ENCODE assay signal across 10 mouse cellular contexts in genomic region chr9:35156002-35156710, GRCm38 (mm10). TPM values are rescaled to one million over a fixed set of nuclear protein-coding genes. Genes with fewer than 3 reads are reported as not detected.
DNase-seq lines count a peak whose midpoint lies in the region; ATAC-seq lines count a peak whose summit lies in the region.
"Had no signal": no experiment of that assay in that cellular context is flagged by ENCODE, and none has a peak within 500 bp of the region (broad histone marks: within the 10 kb centered on the region; RNA-seq: fewer than 3 reads in every experiment).

No protein-coding gene starts in this region.

- H3K27me3 ChIP-seq in heart, embryonic 12.5 days (replicated peaks), result no peaks in the 10 kb centered on the region
- H3K27me3 ChIP-seq in stomach, embryonic 16.5 days (ENCODE audit: control insufficient read depth, insufficient read depth, low read length), result no peaks in the 10 kb centered on the region
- no peaks in the 10 kb centered on the region for H3K27me3 ChIP-seq in hindbrain, embryonic 11.5 days (ENCODE audit: control insufficient read depth, insufficient read depth, low read length)
- H3K27me3 ChIP-seq: midbrain, embryonic 13.5 days had no signal

- peaks cover 14% of the 10 kb centered on the region; the same call in 1 of the 2 replicates for H3K4me1 ChIP-seq in heart, embryonic 12.5 days (replicated peaks)
- H3K4me1 ChIP-seq in stomach, embryonic 16.5 days (ENCODE audit: control insufficient read depth, insufficient read depth, low read length), result peaks cover 7% of the 10 kb centered on the region; the same call in 1 of the 2 replicates
- H3K4me1 ChIP-seq in hindbrain, embryonic 11.5 days (replicated peaks; ENCODE audit: control insufficient read depth, insufficient read depth, low read length), result no peaks in the 10 kb centered on the region
- H3K4me1 ChIP-seq: midbrain, embryonic 13.5 days had no signal

- intact Hi-C loops in heart, postnatal 14 days (cut with DNase I), result no loop called here

- no peaks in the 10 kb centered on the region for H3K36me3 ChIP-seq in heart, embryonic 12.5 days
- H3K36me3 ChIP-seq in stomach, embryonic 16.5 days (ENCODE audit: control insufficient read depth, insufficient read depth, low read length), result no peaks in the 10 kb centered on the region
- H3K36me3 ChIP-seq in hindbrain, embryonic 11.5 days (ENCODE audit: control insufficient read depth, insufficient read depth, low read length), result no peaks in the 10 kb centered on the region
- H3K36me3 ChIP-seq: midbrain, embryonic 13.5 days had no signal

- H3K9ac ChIP-seq in heart, embryonic 12.5 days, result no peak overlapping the region
- H3K9ac ChIP-seq in stomach, embryonic 16.5 days (ENCODE audit: low read length), result no peak overlapping the region; the same call in 1 of the 2 replicates
- no peak overlapping the region for H3K9ac ChIP-seq in hindbrain, embryonic 11.5 days (ENCODE audit: low read depth, low read length)
- H3K9ac ChIP-seq: midbrain, embryonic 13.5 days had no signal

- H3K9me3 ChIP-seq in heart, embryonic 12.5 days (replicated peaks), result no peaks in the 10 kb centered on the region
- no peaks in the 10 kb centered on the region for H3K9me3 ChIP-seq in stomach, embryonic 16.5 days (replicated peaks; ENCODE audit: control insufficient read depth, low read length)
- H3K9me3 ChIP-seq in hindbrain, embryonic 11.5 days (ENCODE audit: control insufficient read depth, low read length), result no peaks in the 10 kb centered on the region
- H3K9me3 ChIP-seq: midbrain, embryonic 13.5 days had no signal

- whole genome bisulfite sequencing in heart, embryonic 12.5 days, result 83% methylated on average over 5 of the region's 5 CpGs
- WGBS in stomach, embryonic 16.5 days, result 68% methylated on average over 5 of the region's 5 CpGs
- 94% methylated on average over 5 of the region's 5 CpGs for WGBS in hindbrain, embryonic 11.5 days

- H3K4me2 ChIP-seq in heart, embryonic 12.5 days, result no peak overlapping the region
- H3K4me2 ChIP-seq in stomach, embryonic 16.5 days (ENCODE audit: low read depth, low read length), result no peak overlapping the region
- no peak overlapping the region for H3K4me2 ChIP-seq in hindbrain, embryonic 11.5 days (replicated peaks; ENCODE audit: low read depth, low read length)
- H3K4me2 ChIP-seq: midbrain, embryonic 13.5 days had no signal

- no peak overlapping the region for H3K4me3 ChIP-seq in heart, embryonic 12.5 days
- no peak overlapping the region for H3K4me3 ChIP-seq in stomach, embryonic 16.5 days (replicated peaks; ENCODE audit: low read length)
- H3K4me3 ChIP-seq in hindbrain, embryonic 11.5 days (ENCODE audit: low read depth, low read length), result no peak overlapping the region
- H3K4me3 ChIP-seq: midbrain, embryonic 13.5 days had no signal

- DNase-seq in heart, adult 11 months, result peak; percentile 98
- DNase-seq in ovary, postnatal 14 days (ENCODE audit: low spot score), result peak; percentile 24
- no peak for DNase-seq in ovary, postnatal 36 days (ENCODE audit: low spot score)
- DNase-seq in heart, postnatal 14 days, result peak; percentile 57 to 62
- DNase-seq in T-cell, adult 2 months (ENCODE audit: low spot score), result no peak
- no peak for DNase-seq in hindbrain, embryonic 11.5 days (ENCODE audit: low spot score)
- DNase-seq: right cerebral cortex, postnatal 4 days had no signal

- ATAC-seq in heart, embryonic 12.5 days (ENCODE audit: insufficient number of reproducible peaks, low FRiP score), result no peak
- ATAC-seq in stomach, embryonic 16.5 days (ENCODE audit: insufficient read depth, low FRiP score), result peak; percentile 82
- ATAC-seq in hindbrain, embryonic 11.5 days (ENCODE audit: low FRiP score), result no peak
- ATAC-seq: midbrain, embryonic 13.5 days had no signal

- H3K27ac ChIP-seq in heart, embryonic 12.5 days (ENCODE audit: poor library complexity, severe bottlenecking), result no peak overlapping the region
- peak overlapping the region; percentile 87 for H3K27ac ChIP-seq in stomach, embryonic 16.5 days (ENCODE audit: low read length)
- H3K27ac ChIP-seq in hindbrain, embryonic 11.5 days (ENCODE audit: low read depth, low read length), result no peak overlapping the region
- H3K27ac ChIP-seq: midbrain, embryonic 13.5 days had no signal

RNA-seq across cellular contexts. Expression of gene Dcps, which starts 19.7 kb away (rescaled TPM):
- 61.5 and 64.4 TPM in 2 replicates for polyA plus RNA-seq in heart, embryonic 12.5 days (2016; fragmentation: Nextera tagmentation; extraction: Ambion mirVana)
- total RNA-seq in heart, postnatal 14 days (2021), result 10 to 100 TPM; 14.2 to 17.1 TPM
- polyA plus RNA-seq in stomach, embryonic 16.5 days (2015; fragmentation: Nextera tagmentation; extraction: Ambion mirVana), result 68.2 and 68.9 TPM in 2 replicates
- polyA plus RNA-seq in hindbrain, embryonic 11.5 days (2014; fragmentation: Nextera tagmentation; extraction: Ambion mirVana), result 91.3 and 95.8 TPM in 2 replicates

RNA-seq across cellular contexts. Expression of gene St3gal4, which starts 37.1 kb away (rescaled TPM):
- 20.8 and 20.9 TPM in 2 replicates for polyA plus RNA-seq in heart, embryonic 12.5 days (2016; fragmentation: Nextera tagmentation; extraction: Ambion mirVana)
- 10 to 100 TPM; 36.2 to 38.3 TPM for total RNA-seq in heart, postnatal 14 days (2021)
- polyA plus RNA-seq in stomach, embryonic 16.5 days (2015; fragmentation: Nextera tagmentation; extraction: Ambion mirVana), result 50.5 and 53.1 TPM in 2 replicates
- polyA plus RNA-seq in hindbrain, embryonic 11.5 days (2014; fragmentation: Nextera tagmentation; extraction: Ambion mirVana), result 11.7 and 13.7 TPM in 2 replicates

RNA-seq across cellular contexts. Expression of gene Srpr, which starts 43.8 kb away (rescaled TPM):
- 97.4 and 101 TPM in 2 replicates for polyA plus RNA-seq in heart, embryonic 12.5 days (2016; fragmentation: Nextera tagmentation; extraction: Ambion mirVana)
- 10 to 100 TPM; 85.0 to 90.5 TPM for total RNA-seq in heart, postnatal 14 days (2021)
- polyA plus RNA-seq in stomach, embryonic 16.5 days (2015; fragmentation: Nextera tagmentation; extraction: Ambion mirVana), result 143 and 152 TPM in 2 replicates
- polyA plus RNA-seq in hindbrain, embryonic 11.5 days (2014; fragmentation: Nextera tagmentation; extraction: Ambion mirVana), result 95.4 and 96.8 TPM in 2 replicates

RNA-seq across cellular contexts. Expression of gene Tirap, which starts 43.9 kb away (rescaled TPM):
- 11.8 and 11.9 TPM in 2 replicates for polyA plus RNA-seq in heart, embryonic 12.5 days (2016; fragmentation: Nextera tagmentation; extraction: Ambion mirVana)
- 1 to 10 TPM; 6.3 to 6.5 TPM for total RNA-seq in heart, postnatal 14 days (2021)
- polyA plus RNA-seq in stomach, embryonic 16.5 days (2015; fragmentation: Nextera tagmentation; extraction: Ambion mirVana), result 14.2 and 14.9 TPM in 2 replicates
- 11.9 and 14.3 TPM in 2 replicates for polyA plus RNA-seq in hindbrain, embryonic 11.5 days (2014; fragmentation: Nextera tagmentation; extraction: Ambion mirVana)

RNA-seq across cellular contexts. Expression of gene Foxred1, which starts 54.7 kb away (rescaled TPM):
- 62.2 and 67.6 TPM in 2 replicates for polyA plus RNA-seq in heart, embryonic 12.5 days (2016; fragmentation: Nextera tagmentation; extraction: Ambion mirVana)
- total RNA-seq in heart, postnatal 14 days (2021), result 10 to 100 TPM; 94.8 to 97.1 TPM
- polyA plus RNA-seq in stomach, embryonic 16.5 days (2015; fragmentation: Nextera tagmentation; extraction: Ambion mirVana), result 41.8 and 42.3 TPM in 2 replicates
- 30.7 and 33.7 TPM in 2 replicates for polyA plus RNA-seq in hindbrain, embryonic 11.5 days (2014; fragmentation: Nextera tagmentation; extraction: Ambion mirVana)

Comparison
In these comparisons a context has a peak if more than half of its experiments do, and no peak if none do; other contexts are left out.
1. DNase-seq: peak in heart, adult 11 months (single experiment), ovary, postnatal 14 days (single experiment) and heart, postnatal 14 days (2 of 2); none in ovary, postnatal 36 days (single experiment), T-cell, adult 2 months (single experiment) and hindbrain, embryonic 11.5 days (single experiment).